Mouse (Mus musculus): Measurements from ENCODE around the gene Cd209c. TPM values are rescaled to one million over a fixed set of nuclear protein-coding genes. Genes with fewer than 3 reads are reported as not detected.

The Cd209c gene
- not detected for total RNA-seq (2023)

DNA sequence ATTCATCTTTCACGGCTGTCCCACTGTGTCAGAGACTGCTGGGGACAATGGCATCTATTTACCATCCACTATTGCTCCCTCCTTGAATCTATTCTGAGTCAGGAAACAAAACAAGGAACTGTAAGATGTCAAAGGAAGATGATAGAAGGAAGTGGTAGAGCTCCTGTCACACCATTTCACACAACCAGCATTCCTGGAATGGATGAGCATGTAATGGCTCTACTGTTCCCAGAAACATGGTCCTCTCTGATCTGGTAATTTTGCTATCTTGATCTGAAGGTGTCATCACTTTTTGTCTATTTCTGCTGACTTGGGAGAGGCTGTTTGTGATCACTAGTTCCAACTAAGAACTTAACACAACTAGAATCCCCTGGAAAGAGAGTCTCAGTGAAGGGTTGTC, at the start of gene Cd209c:
Gene Cd209c (minus strand): TSS at position 101 of the 400 bp plus-strand sequence.

DNA sequence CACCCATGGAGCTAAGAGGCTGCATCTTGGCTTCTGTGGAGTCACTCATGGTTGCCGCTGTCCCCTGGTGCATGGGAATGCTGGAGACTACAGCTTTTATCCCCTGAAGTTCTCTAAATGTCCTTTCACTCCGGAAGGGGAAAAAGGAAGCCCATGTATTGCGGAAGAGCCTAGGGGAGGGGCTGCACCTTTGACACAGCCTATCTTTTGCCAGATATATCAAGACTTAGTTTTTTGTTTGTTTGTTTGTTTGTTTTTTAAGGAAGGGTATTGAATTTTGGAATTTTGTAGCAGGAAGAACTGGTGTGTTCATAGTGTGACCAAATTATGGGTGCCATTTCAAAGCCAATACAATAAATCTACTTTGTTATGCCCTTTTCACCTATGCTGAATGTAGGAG, 27.8 kb downstream of the Cd209c start, which contains the start of gene Cd209b:
Gene Cd209b (minus strand): TSS at position 101 of the 400 bp plus-strand sequence.

Other genes starting within 250 kb of the Cd209c start
- gene Clec4g, start 234.1 kb downstream of the Cd209c start, total RNA-seq (2023) = not detected
- 1 to 10 TPM in 1 of 2 experiments, under 1 TPM in 1; 0.65 to 2.1 TPM for gene Cd209a, start 205.8 kb downstream of the Cd209c start, total RNA-seq (2023)
- not detected for gene Cd209e, start 100.4 kb downstream of the Cd209c start, total RNA-seq (2023)
- 1 to 10 TPM in 1 of 2 experiments, under 1 TPM in 1; 0.65 to 1.5 TPM for gene Cd209d, start 76.2 kb downstream of the Cd209c start, total RNA-seq (2023)
- not detected for gene Cd209b, start 27.9 kb downstream of the Cd209c start, total RNA-seq (2023)
- not detected for gene Cd209f, start 151.1 kb upstream of the Cd209c start, total RNA-seq (2023)
- not detected for gene Cd209g, start 179.4 kb upstream of the Cd209c start, total RNA-seq (2023)
- gene Evi5l, start 211.8 kb upstream of the Cd209c start, total RNA-seq (2023) = 10 to 100 TPM; 20.4 to 25.1 TPM

Measured in T-cell, adult 66 days (primary cell).